18 mouse cellular contexts compared by ENCODE assay signal in genomic region chr13:97484808-97485545, GRCm38 (mm10).
DNase-seq lines count a peak whose midpoint lies in the region; ATAC-seq and TF ChIP-seq lines count a peak whose summit lies in the region.
"Had no signal": no experiment of that assay in that cellular context is flagged by ENCODE, and none has a peak within 500 bp of the region (broad histone marks: within the 10 kb centered on the region; RNA-seq: fewer than 3 reads in every experiment).

No protein-coding gene starts in this region.

- 90% methylated on average over 20 of the region's 20 CpGs for WGBS in hindbrain, embryonic 10.5 days
- 74% methylated on average over 20 of the region's 20 CpGs for WGBS in hindbrain, embryonic 16.5 days
- WGBS in midbrain, embryonic 11.5 days = 90% methylated on average over 20 of the region's 20 CpGs
- 79% methylated on average over 20 of the region's 20 CpGs for WGBS in midbrain, postnatal 0 days
- 83% methylated on average over 20 of the region's 20 CpGs for WGBS in stomach, postnatal 0 days
- 84% methylated on average over 20 of the region's 20 CpGs for WGBS in neural tube, embryonic 15.5 days

- ATAC-seq in hindbrain, embryonic 16.5 days = no peak
- no peak for ATAC-seq in midbrain, embryonic 11.5 days (ENCODE audit: low FRiP score)
- ATAC-seq in midbrain, postnatal 0 days (ENCODE audit: low FRiP score) = no peak
- ATAC-seq in stomach, postnatal 0 days (ENCODE audit: low FRiP score, low TSS enrichment) = peak; percentile 29; the same call in 1 of the 2 replicates
- no peak for ATAC-seq in neural tube, embryonic 15.5 days (ENCODE audit: low FRiP score)
- ATAC-seq: forebrain, postnatal 0 days; intestine, postnatal 0 days; midbrain, embryonic 15.5 days had no signal

- no peaks in the 10 kb centered on the region for H3K36me3 ChIP-seq in hindbrain, embryonic 10.5 days
- H3K36me3 ChIP-seq in hindbrain, embryonic 16.5 days (ENCODE audit: control insufficient read depth, insufficient read depth, low read length) = no peaks in the 10 kb centered on the region
- H3K36me3 ChIP-seq in midbrain, embryonic 11.5 days (ENCODE audit: control insufficient read depth, insufficient read depth, low read length) = no peaks in the 10 kb centered on the region
- no peaks in the 10 kb centered on the region for H3K36me3 ChIP-seq in midbrain, postnatal 0 days (ENCODE audit: insufficient read depth, low read length)
- H3K36me3 ChIP-seq in stomach, postnatal 0 days (ENCODE audit: control insufficient read depth, insufficient read depth, low read length) = no peaks in the 10 kb centered on the region
- no peaks in the 10 kb centered on the region for H3K36me3 ChIP-seq in neural tube, embryonic 15.5 days
- H3K36me3 ChIP-seq: hindbrain, embryonic 13.5 days; liver, embryonic 13.5 days; midbrain, embryonic 15.5 days had no signal

- DNase-seq in hindbrain, embryonic 10.5 days (ENCODE audit: low spot score) = no peak
- DNase-seq in midbrain, embryonic 11.5 days (ENCODE audit: low spot score, missing footprints) = peak; percentile 75
- DNase-seq in midbrain, postnatal 0 days (ENCODE audit: low spot score) = no peak
- peak; percentile 86 for DNase-seq in ZHBTc4 (ENCODE audit: low read depth, low spot score)
- no peak for DNase-seq in stomach, postnatal 0 days (ENCODE audit: low spot score)
- DNase-seq: adrenal gland, postnatal 25 days; cerebellum, adult 9-10 months; embryo, embryonic 11 days; forebrain, postnatal 0 days; liver, embryonic 13.5 days; right cerebral cortex, postnatal 25 days; thymus, postnatal 25 days had no signal

- no peak for TF ChIP-seq EP300 in stomach, postnatal 0 days (optimal IDR thresholded peaks at IDR 0.05)

- no peaks in the 10 kb centered on the region for H3K27me3 ChIP-seq in hindbrain, embryonic 10.5 days (ENCODE audit: insufficient read depth, poor library complexity, severe bottlenecking)
- no peaks in the 10 kb centered on the region for H3K27me3 ChIP-seq in hindbrain, embryonic 16.5 days (replicated peaks; ENCODE audit: control insufficient read depth, insufficient read depth, low read length)
- no peaks in the 10 kb centered on the region; the same call in 1 of the 2 replicates for H3K27me3 ChIP-seq in midbrain, embryonic 11.5 days (ENCODE audit: control insufficient read depth, insufficient read depth, low read length)
- H3K27me3 ChIP-seq in midbrain, postnatal 0 days (ENCODE audit: insufficient read depth, low read length) = no peaks in the 10 kb centered on the region
- no peaks in the 10 kb centered on the region for H3K27me3 ChIP-seq in stomach, postnatal 0 days (ENCODE audit: control insufficient read depth, insufficient read depth, low read length)
- H3K27me3 ChIP-seq in neural tube, embryonic 15.5 days (replicated peaks) = no peaks in the 10 kb centered on the region
- H3K27me3 ChIP-seq: hindbrain, embryonic 13.5 days; midbrain, embryonic 15.5 days had no signal

- H3K9me3 ChIP-seq in hindbrain, embryonic 10.5 days = no peaks in the 10 kb centered on the region
- H3K9me3 ChIP-seq in hindbrain, embryonic 16.5 days (ENCODE audit: control insufficient read depth, low read length) = 0 out of 2 replicates have a peak, but pooled peaks cover 3% of the 10 kb centered on the region
- no peaks in the 10 kb centered on the region for H3K9me3 ChIP-seq in midbrain, embryonic 11.5 days (ENCODE audit: control insufficient read depth, low read length)
- H3K9me3 ChIP-seq in midbrain, postnatal 0 days (ENCODE audit: low read length) = no peaks in the 10 kb centered on the region
- no peaks in the 10 kb centered on the region for H3K9me3 ChIP-seq in stomach, postnatal 0 days (ENCODE audit: control insufficient read depth, low read length)
- H3K9me3 ChIP-seq in neural tube, embryonic 15.5 days (replicated peaks) = no peaks in the 10 kb centered on the region
- H3K9me3 ChIP-seq: hindbrain, embryonic 13.5 days; liver, embryonic 13.5 days; midbrain, embryonic 15.5 days had no signal

- H3K4me2 ChIP-seq in hindbrain, embryonic 16.5 days (ENCODE audit: low read length) = no peak overlapping the region
- H3K4me2 ChIP-seq in midbrain, embryonic 11.5 days = no peak overlapping the region
- H3K4me2 ChIP-seq in midbrain, postnatal 0 days (ENCODE audit: low read depth, low read length, poor library complexity, severe bottlenecking) = no peak overlapping the region
- H3K4me2 ChIP-seq in stomach, postnatal 0 days (replicated peaks; ENCODE audit: low read depth) = no peak overlapping the region
- H3K4me2 ChIP-seq in neural tube, embryonic 15.5 days = no peak overlapping the region
- H3K4me2 ChIP-seq: hindbrain, embryonic 13.5 days; liver, embryonic 13.5 days; midbrain, embryonic 15.5 days had no signal

- no peak for TF ChIP-seq CTCF in midbrain, postnatal 0 days (IDR thresholded peaks at IDR 0.05)
- TF ChIP-seq CTCF in stomach, postnatal 0 days (IDR thresholded peaks at IDR 0.05; ENCODE audit: low read depth) = no peak

- no peak overlapping the region for H3K4me3 ChIP-seq in hindbrain, embryonic 10.5 days
- H3K4me3 ChIP-seq in hindbrain, embryonic 16.5 days (ENCODE audit: low read length) = no peak overlapping the region
- no peak overlapping the region for H3K4me3 ChIP-seq in midbrain, embryonic 11.5 days (ENCODE audit: low read depth, low read length)
- no peak overlapping the region for H3K4me3 ChIP-seq in midbrain, postnatal 0 days (ENCODE audit: low read depth, low read length)
- no peak overlapping the region for H3K4me3 ChIP-seq in stomach, postnatal 0 days (ENCODE audit: low read depth, low read length)
- H3K4me3 ChIP-seq in neural tube, embryonic 15.5 days (replicated peaks) = no peak overlapping the region
- H3K4me3 ChIP-seq: hindbrain, embryonic 13.5 days; liver, embryonic 13.5 days; midbrain, embryonic 15.5 days had no signal

- H3K27ac ChIP-seq in hindbrain, embryonic 10.5 days = peak overlapping the region; percentile 64; the same call in 1 of the 2 replicates
- H3K27ac ChIP-seq in hindbrain, embryonic 16.5 days (ENCODE audit: low read depth, low read length) = no peak overlapping the region
- H3K27ac ChIP-seq in midbrain, embryonic 11.5 days (ENCODE audit: low read depth, low read length) = no peak overlapping the region
- no peak overlapping the region for H3K27ac ChIP-seq in midbrain, postnatal 0 days (ENCODE audit: low read depth, low read length)
- H3K27ac ChIP-seq in stomach, postnatal 0 days (replicated peaks) = no peak overlapping the region
- H3K27ac ChIP-seq in neural tube, embryonic 15.5 days (replicated peaks) = no peak overlapping the region
- H3K27ac ChIP-seq: hindbrain, embryonic 13.5 days; kidney, postnatal 0 days; liver, embryonic 13.5 days; midbrain, embryonic 15.5 days had no signal

- no peak overlapping the region for H3K9ac ChIP-seq in hindbrain, embryonic 16.5 days (ENCODE audit: low read depth, low read length)
- H3K9ac ChIP-seq in midbrain, embryonic 11.5 days (ENCODE audit: low read length) = no peak overlapping the region
- H3K9ac ChIP-seq in midbrain, postnatal 0 days (replicated peaks; ENCODE audit: low read length, poor library complexity, severe bottlenecking) = no peak overlapping the region
- no peak overlapping the region for H3K9ac ChIP-seq in stomach, postnatal 0 days (ENCODE audit: low read length)
- no peak overlapping the region for H3K9ac ChIP-seq in neural tube, embryonic 15.5 days (replicated peaks)
- H3K9ac ChIP-seq: forebrain, postnatal 0 days; hindbrain, embryonic 13.5 days; liver, embryonic 13.5 days; midbrain, embryonic 15.5 days had no signal

- H3K4me1 ChIP-seq in hindbrain, embryonic 10.5 days (replicated peaks) = peaks cover 33% of the 10 kb centered on the region
- H3K4me1 ChIP-seq in hindbrain, embryonic 16.5 days (ENCODE audit: control insufficient read depth, insufficient read depth, low read depth, low read length) = peaks cover 11% of the 10 kb centered on the region
- 0 out of 2 replicates have a peak, but pooled peaks cover 8% of the 10 kb centered on the region for H3K4me1 ChIP-seq in midbrain, embryonic 11.5 days (ENCODE audit: control insufficient read depth, insufficient read depth, low read length)
- no peaks in the 10 kb centered on the region for H3K4me1 ChIP-seq in midbrain, postnatal 0 days (ENCODE audit: insufficient read depth, low read length)
- no peaks in the 10 kb centered on the region for H3K4me1 ChIP-seq in stomach, postnatal 0 days (replicated peaks; ENCODE audit: control insufficient read depth, insufficient read depth)
- peaks cover 22% of the 10 kb centered on the region for H3K4me1 ChIP-seq in neural tube, embryonic 15.5 days
- H3K4me1 ChIP-seq: liver, embryonic 13.5 days had no signal

Comparison
In these comparisons a context has a peak if more than half of its experiments do, and no peak if none do; other contexts are left out.
1. DNase-seq: peak in midbrain, embryonic 11.5 days (single experiment) and ZHBTc4 (single experiment); none in hindbrain, embryonic 10.5 days (single experiment), midbrain, postnatal 0 days (single experiment) and stomach, postnatal 0 days (single experiment).